Mouse (Mus musculus) forebrain, embryonic 11.5 days (tissue): ENCODE data around the gene Tbc1d25. TPM values are rescaled to one million over a fixed set of nuclear protein-coding genes. Genes with fewer than 3 reads are reported as not detected.

ENCODE experiments used
- ATAC-seq: fragments of 200-750 bp; cut with Nextera tagmentation; replicated peaks from 2 replicates; pipeline ENCODE4 v1.8.0; 2017; ENCODE audit warnings: moderate TSS enrichment; ENCODE audit not compliant: low FRiP score
- DNase-seq: peaks from one replicate; pipeline ENCODE4 v3.0.0-alpha.2; 2017; ENCODE audit warnings: low spot score
- H3K27ac ChIP-seq: fragments of 300-500 bp; sonication (generic); 2 replicates; pipeline ENCODE4 v1.5.1; 2014; ENCODE audit warnings: low read depth, low read length
- H3K27me3 ChIP-seq: fragments of 300-500 bp; sonication (generic); 2 replicates; pipeline ENCODE4 v1.6.1; 2014; ENCODE audit warnings: mild to moderate bottlenecking, low read length, mixed read lengths; ENCODE audit not compliant: control insufficient read depth, insufficient read depth
- H3K36me3 ChIP-seq: fragments of 300-500 bp; sonication (generic); 2 replicates; pipeline ENCODE4 v1.6.1; 2014; ENCODE audit warnings: mild to moderate bottlenecking, low read length, moderate library complexity, mixed read lengths; ENCODE audit not compliant: control insufficient read depth, insufficient read depth
- H3K4me1 ChIP-seq: fragments of 300-500 bp; sonication (generic); replicated peaks from 2 replicates; pipeline ENCODE4 v1.6.1; 2014; ENCODE audit warnings: low read length, mixed read lengths; ENCODE audit not compliant: control insufficient read depth, insufficient read depth
- H3K4me2 ChIP-seq: fragments of 300-500 bp; sonication (generic); 2 replicates; pipeline ENCODE4 v1.6.1; 2014; ENCODE audit warnings: low read depth, mild to moderate bottlenecking, low read length, moderate library complexity, mixed read lengths; ENCODE audit not compliant: severe bottlenecking
- H3K4me3 ChIP-seq: fragments of 300-500 bp; sonication (generic); 2 replicates; pipeline ENCODE4 v1.5.1; 2014; ENCODE audit warnings: low read depth, low read length
- H3K9ac ChIP-seq: fragments of 300-500 bp; sonication (generic); 2 replicates; pipeline ENCODE4 v1.6.1; 2014; ENCODE audit warnings: low read length
- H3K9me3 ChIP-seq: fragments of 300-500 bp; sonication (generic); 2 replicates; pipeline ENCODE4 v1.6.1; 2016; ENCODE audit warnings: low read length, mixed read lengths; ENCODE audit not compliant: control insufficient read depth
- WGBS: fragments of 180-500 bp; shearing (Covaris S2); extraction: QIAGEN DNeasy Blood & Tissue Kit; methylation state at CpG from one replicate; pipeline ENCODE4 v1.1.7; 2014; 5-methylcytosine and 5-hydroxymethylcytosine counted together
- polyA plus RNA-seq: library from polyadenylated mRNA; unstranded; fragments of >200 nt; fragmentation: Nextera tagmentation; extraction: Ambion mirVana; gene quantifications from 2 replicates; pipeline ENCODE4 v1.2.1, GENCODE M21; 2014

The Tbc1d25 gene
- 13.5 and 13.9 TPM in 2 replicates for polyA plus RNA-seq

GRCm38 (mm10) chrX:8175504-8176385 lies at the start of gene Tbc1d25:
Gene Tbc1d25 (minus strand): TSS chrX:8176181.
- H3K27me3 ChIP-seq, result no peaks in the 10 kb centered on the region
- DNase-seq (peak; percentile 87), ATAC-seq (peak; percentile 97)
- H3K4me3 ChIP-seq, result peak within 1 kb of the TSS; percentile 51
- no peak within 1 kb of the TSS for H3K27ac ChIP-seq
- no peaks in the 10 kb centered on the region for H3K9me3 ChIP-seq
- no peaks in the 10 kb centered on the region for H3K4me1 ChIP-seq
- H3K9ac ChIP-seq, result peak within 1 kb of the TSS; percentile 61
- no peaks in the 10 kb centered on the region for H3K36me3 ChIP-seq
- WGBS, result 15% methylated on average over 54 of the region's 56 CpGs
- peak within 1 kb of the TSS; percentile 52 for H3K4me2 ChIP-seq

GRCm38 (mm10) chrX:8223473-8223872 lies 47.5 kb upstream of the Tbc1d25 start:
- Histone ChIP-seq H3K4me2 (no peak overlapping the region), H3K27ac (no peak overlapping the region), H3K9ac (no peak overlapping the region), H3K4me3 (no peak overlapping the region), H3K36me3 (no peaks in the 10 kb centered on the region), H3K9me3 (no peaks in the 10 kb centered on the region), H3K27me3 (no peaks in the 10 kb centered on the region), H3K4me1 (no peaks in the 10 kb centered on the region)
- ATAC-seq (no peak), DNase-seq (no peak)
- WGBS, result 87% methylated on average over 7 of the region's 7 CpGs

GRCm38 (mm10) chrX:8222678-8223421 lies 46.9 kb upstream of the Tbc1d25 start:
- Histone ChIP-seq H3K4me3 (no peak overlapping the region), H3K36me3 (no peaks in the 10 kb centered on the region), H3K27ac (no peak overlapping the region), H3K9ac (no peak overlapping the region), H3K4me1 (no peaks in the 10 kb centered on the region), H3K9me3 (no peaks in the 10 kb centered on the region), H3K4me2 (no peak overlapping the region), H3K27me3 (no peaks in the 10 kb centered on the region)
- no peak for DNase-seq
- ATAC-seq, result no peak
- WGBS, result 57% methylated on average over 7 of the region's 7 CpGs

- H3K27me3 ChIP-seq, result no peaks in the 10 kb centered on the region
- ATAC-seq (no peak), DNase-seq (no peak)
- H3K4me3 ChIP-seq, result no peak overlapping the region
- H3K36me3 ChIP-seq, result no peaks in the 10 kb centered on the region
- H3K27ac ChIP-seq, result no peak overlapping the region
- H3K9ac ChIP-seq, result no peak overlapping the region
- H3K9me3 ChIP-seq, result no peaks in the 10 kb centered on the region
- 69% methylated on average over 3 of the region's 3 CpGs for WGBS
- no peak overlapping the region for H3K4me2 ChIP-seq
- no peaks in the 10 kb centered on the region for H3K4me1 ChIP-seq
These were observed 46.3 kb upstream of the Tbc1d25 start for GRCm38 (mm10) chrX:8222296-8222677.

GRCm38 (mm10) chrX:8219651-8220050 lies 43.7 kb upstream of the Tbc1d25 start:
- no peak overlapping the region for H3K4me2 ChIP-seq
- ATAC-seq (no peak), DNase-seq (no peak)
- H3K4me1 ChIP-seq, result no peaks in the 10 kb centered on the region
- H3K9ac ChIP-seq, result no peak overlapping the region
- H3K27me3 ChIP-seq, result no peaks in the 10 kb centered on the region
- no peak overlapping the region for H3K27ac ChIP-seq
- H3K36me3 ChIP-seq, result no peaks in the 10 kb centered on the region
- no peaks in the 10 kb centered on the region for H3K9me3 ChIP-seq
- WGBS, result 35% methylated on average over 8 of the region's 8 CpGs
- no peak overlapping the region for H3K4me3 ChIP-seq

GRCm38 (mm10) chrX:8218114-8218513 lies 42.1 kb upstream of the Tbc1d25 start:
- DNase-seq, result no peak
- no peaks in the 10 kb centered on the region for H3K27me3 ChIP-seq
- no peaks in the 10 kb centered on the region for H3K36me3 ChIP-seq
- ATAC-seq, result no peak
- H3K4me1 ChIP-seq, result no peaks in the 10 kb centered on the region
- no peak overlapping the region for H3K4me3 ChIP-seq
- no peak overlapping the region for H3K27ac ChIP-seq
- 57% methylated on average over 2 of the region's 2 CpGs for WGBS
- H3K4me2 ChIP-seq, result no peak overlapping the region
- no peak overlapping the region for H3K9ac ChIP-seq
- no peaks in the 10 kb centered on the region for H3K9me3 ChIP-seq

- no peaks in the 10 kb centered on the region for H3K4me1 ChIP-seq
- no peak overlapping the region for H3K9ac ChIP-seq
- WGBS, result 24% methylated on average over 6 of the region's 6 CpGs
- no peak overlapping the region for H3K4me3 ChIP-seq
- H3K4me2 ChIP-seq, result no peak overlapping the region
- no peak for ATAC-seq
- no peak overlapping the region for H3K27ac ChIP-seq
- no peaks in the 10 kb centered on the region for H3K27me3 ChIP-seq
- H3K36me3 ChIP-seq, result no peaks in the 10 kb centered on the region
- DNase-seq, result no peak
- no peaks in the 10 kb centered on the region for H3K9me3 ChIP-seq
These were observed 41.4 kb upstream of the Tbc1d25 start for GRCm38 (mm10) chrX:8217383-8217782.

- WGBS, result 81% methylated on average over 7 of the region's 7 CpGs
- Histone ChIP-seq H3K27ac (no peak overlapping the region), H3K4me2 (no peak overlapping the region), H3K36me3 (no peaks in the 10 kb centered on the region), H3K27me3 (no peaks in the 10 kb centered on the region), H3K4me1 (no peaks in the 10 kb centered on the region), H3K9ac (no peak overlapping the region), H3K9me3 (no peaks in the 10 kb centered on the region), H3K4me3 (no peak overlapping the region)
- DNase-seq (no peak), ATAC-seq (no peak)
These were observed 35.7 kb upstream of the Tbc1d25 start for GRCm38 (mm10) chrX:8211490-8212207.
